Mouse (Mus musculus): ENCODE measurements around the gene Creb3l2.
"Not testable (repeated sequence)": the region's sequence is repeated elsewhere in the genome, so short reads cannot be mapped to it uniquely, and the experiment has no call there.

The Creb3l2 gene

DNA sequence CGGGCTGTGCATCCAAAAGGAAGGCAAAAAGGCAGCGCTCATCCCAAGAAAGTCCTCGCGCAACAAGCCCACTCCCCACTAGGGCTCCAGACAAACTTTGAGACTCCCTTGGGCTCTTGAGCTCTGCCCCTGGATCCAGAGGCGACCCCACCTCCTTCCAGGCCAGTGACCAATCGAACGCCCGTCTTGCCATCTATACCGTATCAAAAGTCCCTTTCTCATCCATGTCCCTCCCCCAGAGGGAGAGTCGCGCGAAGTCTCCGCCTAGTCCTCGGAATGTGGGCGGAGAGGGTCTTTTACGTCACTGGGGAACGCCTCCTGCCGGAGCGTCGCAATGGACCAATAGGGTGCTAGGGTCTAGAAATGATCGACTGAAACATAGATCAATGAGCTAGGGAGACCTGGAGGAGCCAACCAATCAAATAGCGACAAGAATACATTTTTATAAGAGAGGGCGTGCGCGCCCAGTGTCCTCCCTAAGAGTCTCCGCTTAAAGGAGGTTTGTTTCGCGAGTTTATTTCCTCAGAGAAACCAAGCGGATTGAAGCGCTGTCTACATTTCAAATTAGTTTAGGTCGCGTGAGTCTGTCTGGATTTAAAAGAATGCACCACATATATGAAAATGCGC is at the start of gene Creb3l2:
Creb3l2 (minus strand) TSS at position 106 of the 627 bp plus-strand sequence.
- DNase-seq (ENCODE audit: low spot score in 2 of 2): peak; percentile 95 to 98

DNA sequence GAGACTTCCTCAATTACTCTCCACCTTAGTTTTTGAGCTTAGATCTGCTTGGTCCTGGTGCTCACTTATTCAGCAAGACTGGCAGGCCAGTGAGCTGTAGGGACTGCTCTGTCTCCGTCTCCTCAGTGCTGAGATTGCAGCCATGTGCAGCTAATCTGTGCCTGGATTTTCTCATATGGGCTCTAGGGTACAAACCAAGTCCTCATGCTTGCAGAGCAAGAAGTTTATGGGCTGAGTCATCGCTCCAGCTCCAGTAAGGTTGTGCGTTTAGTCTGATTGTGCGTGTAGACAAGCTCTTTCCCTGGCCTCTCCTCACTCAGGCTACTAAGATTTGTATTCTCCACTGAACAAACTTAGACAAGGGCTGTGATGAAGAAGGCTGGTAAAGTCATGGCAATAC is 44.6 kb upstream of the Creb3l2 start:
- no peak for DNase-seq (ENCODE audit: low spot score in 2 of 2)

DNA sequence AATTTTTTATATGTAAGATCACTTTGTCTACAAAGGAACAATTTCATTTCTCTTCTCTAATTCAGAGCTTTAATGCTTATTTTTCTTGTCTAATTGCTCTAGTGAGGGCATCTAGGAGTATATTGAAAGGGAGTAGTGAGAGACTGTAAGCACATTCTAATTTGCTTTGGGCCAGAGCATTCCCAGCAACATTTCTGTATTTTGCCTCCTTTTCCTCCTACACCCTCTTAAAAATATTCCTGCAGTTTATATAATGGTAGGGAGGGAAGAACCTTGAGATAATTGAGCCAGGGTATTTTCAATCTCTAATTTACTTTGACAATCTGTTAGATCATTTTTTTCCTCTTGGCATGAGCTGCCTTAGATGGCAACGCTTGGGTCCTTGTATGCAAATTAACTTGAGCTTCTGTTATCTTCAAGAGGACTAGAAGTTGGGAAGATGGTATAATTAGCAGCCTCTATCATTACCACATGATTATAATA is 42.7 kb upstream of the Creb3l2 start:
- no peak for DNase-seq (ENCODE audit: low spot score in 2 of 2)

DNA sequence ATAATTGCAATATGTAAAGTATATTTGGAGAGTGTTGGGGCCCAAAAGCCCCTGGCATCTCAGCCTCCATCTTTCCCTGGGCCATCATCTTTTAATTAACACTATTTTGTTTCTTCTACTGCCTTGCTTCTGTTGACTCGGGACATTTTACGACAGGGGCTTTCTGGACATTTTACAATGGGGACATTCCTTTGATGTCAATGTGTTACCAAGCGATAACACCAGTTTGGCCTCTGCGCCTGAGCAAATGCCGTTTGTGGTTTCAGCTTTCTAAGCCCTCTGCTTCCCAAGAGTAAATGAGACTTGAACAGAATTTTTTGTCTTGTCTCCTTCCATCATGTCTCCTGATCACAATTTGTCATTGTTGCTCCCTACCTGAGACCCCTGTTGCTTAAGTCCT is 41.3 kb upstream of the Creb3l2 start:
- DNase-seq (ENCODE audit: low spot score in 2 of 2): no peak

GRCm38 (mm10) chr6:37481147-37481546 is 39.2 kb upstream of the Creb3l2 start:
- no peak for DNase-seq (ENCODE audit: low spot score in 2 of 2)

- DNase-seq (ENCODE audit: low spot score in 2 of 2): no peak
Measured at GRCm38 (mm10) chr6:37480008-37480407, 38.1 kb upstream of the Creb3l2 start.

DNA sequence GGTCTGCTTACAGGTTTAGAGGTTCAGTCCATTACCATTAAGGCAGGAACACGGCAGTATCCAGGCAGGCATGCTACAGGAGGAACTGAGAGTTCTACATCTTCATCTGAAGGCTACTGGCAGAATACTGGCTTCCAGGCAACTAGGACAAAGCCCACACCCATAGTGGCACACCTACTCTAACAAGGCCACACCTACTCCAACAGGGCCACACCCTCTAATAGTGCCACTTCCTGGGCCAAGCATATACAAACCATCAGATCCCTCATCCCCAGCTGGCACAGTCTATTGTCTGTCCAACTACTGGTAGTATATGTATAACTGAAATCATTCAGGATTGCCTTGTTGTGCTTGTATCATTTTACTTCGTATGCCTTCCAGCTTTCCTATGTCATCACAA is 36.5 kb upstream of the Creb3l2 start:
- no peak for DNase-seq (ENCODE audit: low spot score in 2 of 2)

DNA sequence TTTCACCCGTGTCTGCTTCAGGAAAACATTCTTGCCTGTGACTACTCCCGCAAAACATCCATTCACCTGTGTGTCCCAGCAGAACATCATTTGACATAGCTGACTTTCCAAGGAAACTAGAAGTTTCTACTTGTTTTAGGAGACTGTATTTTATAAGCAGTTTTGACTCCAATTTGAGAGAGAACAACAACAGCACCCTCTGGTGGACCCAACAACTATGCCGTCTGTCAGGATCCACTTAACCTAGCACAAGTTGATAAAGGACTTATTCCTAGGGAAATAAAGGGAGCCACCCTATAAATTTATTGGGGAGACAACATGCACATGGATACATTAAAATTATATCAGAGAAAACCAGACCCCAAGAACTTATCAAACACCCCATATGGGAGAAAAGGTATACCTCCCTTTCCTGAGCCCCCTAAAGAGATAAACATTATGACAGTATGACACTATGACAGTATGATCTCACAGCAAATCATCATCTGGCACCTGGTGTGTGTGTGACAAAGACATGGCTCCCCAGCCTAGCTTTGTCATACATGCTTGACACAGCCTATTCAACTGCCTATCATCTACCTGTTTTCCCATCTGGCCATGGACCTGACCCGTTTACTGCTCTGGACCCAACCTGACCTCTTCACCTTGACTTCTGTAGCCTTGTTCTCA is 31.9 kb upstream of the Creb3l2 start:
- no peak for DNase-seq (ENCODE audit: low spot score in 2 of 2)

- DNase-seq (ENCODE audit: low spot score in 2 of 2): no peak
Measured at GRCm38 (mm10) chr6:37470216-37470615, 28.3 kb upstream of the Creb3l2 start.

DNA sequence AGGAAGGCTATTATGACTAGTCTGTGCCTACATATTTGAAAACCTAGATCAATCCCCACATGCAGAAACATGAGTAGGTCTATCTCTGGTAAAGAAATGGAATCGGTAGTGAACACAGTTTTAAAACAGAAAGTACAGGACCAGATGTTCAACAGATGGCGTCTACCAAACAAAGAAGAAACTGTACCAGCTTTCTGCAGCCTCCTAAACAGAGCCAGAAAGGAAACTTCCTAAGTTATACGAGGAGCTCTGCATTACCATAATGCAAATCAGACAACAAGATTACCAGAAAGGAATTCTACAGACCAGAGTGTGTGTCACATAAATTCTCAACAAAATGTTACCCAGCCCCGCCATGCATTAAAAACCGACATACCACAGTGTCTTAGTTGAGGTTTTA is 23.9 kb upstream of the Creb3l2 start:
- no peak for DNase-seq (ENCODE audit: low spot score in 2 of 2)

DNA sequence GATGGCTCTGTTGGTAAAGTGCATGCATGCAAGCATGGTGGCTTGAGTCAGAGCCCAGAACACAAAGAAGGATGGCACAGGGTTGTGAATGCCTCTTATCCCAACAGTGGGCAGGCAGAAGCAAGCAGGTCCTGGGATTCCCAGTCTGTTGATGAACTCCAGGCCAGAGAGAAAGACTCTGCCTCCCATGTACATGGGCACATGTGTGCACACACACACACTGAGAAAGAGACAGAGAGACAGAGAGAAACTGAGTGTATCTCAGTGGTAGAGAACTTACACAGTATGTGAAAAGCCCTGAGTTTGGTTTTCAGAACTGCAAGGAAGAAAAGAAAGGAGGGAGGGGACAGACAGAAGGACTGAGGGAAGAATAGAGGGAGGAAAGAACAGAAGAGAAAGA is 23.4 kb upstream of the Creb3l2 start:
- DNase-seq (ENCODE audit: low spot score in 2 of 2): no peak

DNA sequence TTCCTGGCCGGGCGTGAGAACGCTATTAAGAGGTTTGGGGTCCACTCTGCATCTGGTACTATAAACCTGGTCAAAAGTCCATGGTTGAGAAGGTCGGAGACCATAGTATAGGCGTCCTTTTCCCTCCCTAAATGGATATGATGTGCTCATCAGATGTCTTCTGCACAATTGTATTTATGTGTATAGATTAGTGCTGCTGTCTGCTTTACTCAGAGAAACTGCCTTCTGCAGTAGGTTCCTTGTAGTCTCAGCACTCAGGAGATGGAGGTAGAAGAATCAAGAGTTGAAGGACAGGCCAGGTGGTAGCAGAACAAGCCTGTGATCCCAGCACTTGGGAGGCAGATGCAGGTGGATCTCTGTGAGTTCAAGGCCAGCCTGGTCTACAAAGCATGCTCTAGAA is 22.6 kb upstream of the Creb3l2 start:
- no peak for DNase-seq (ENCODE audit: low spot score in 2 of 2)

- peak in 1 of 2 experiments; percentile 52 for DNase-seq (ENCODE audit: low spot score in 2 of 2)
Measured at GRCm38 (mm10) chr6:37463517-37464482, 21.9 kb upstream of the Creb3l2 start.

DNA sequence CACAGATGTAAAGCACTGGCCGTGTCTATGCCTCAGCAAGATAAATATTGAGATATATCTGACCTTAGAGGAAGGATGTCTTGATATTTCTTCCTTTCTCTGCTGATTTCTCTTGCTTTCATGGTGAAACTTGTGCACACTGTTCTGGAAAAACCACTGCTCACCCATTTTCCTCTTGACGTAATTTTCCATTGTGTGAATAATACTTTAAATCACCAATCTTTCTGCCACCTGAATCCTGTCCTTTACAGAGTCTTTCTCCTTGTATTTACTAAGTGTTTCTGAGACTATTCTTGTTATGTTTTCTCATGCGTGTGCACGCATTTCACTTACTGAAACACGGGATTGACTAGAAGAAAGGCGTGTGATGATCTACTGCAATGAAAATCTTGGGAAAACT is 18.7 kb upstream of the Creb3l2 start:
- no peak for DNase-seq (ENCODE audit: low spot score in 2 of 2)

- DNase-seq (ENCODE audit: low spot score in 2 of 2): not testable (repeated sequence)
Measured at GRCm38 (mm10) chr6:37459656-37460055, 17.7 kb upstream of the Creb3l2 start.

DNA sequence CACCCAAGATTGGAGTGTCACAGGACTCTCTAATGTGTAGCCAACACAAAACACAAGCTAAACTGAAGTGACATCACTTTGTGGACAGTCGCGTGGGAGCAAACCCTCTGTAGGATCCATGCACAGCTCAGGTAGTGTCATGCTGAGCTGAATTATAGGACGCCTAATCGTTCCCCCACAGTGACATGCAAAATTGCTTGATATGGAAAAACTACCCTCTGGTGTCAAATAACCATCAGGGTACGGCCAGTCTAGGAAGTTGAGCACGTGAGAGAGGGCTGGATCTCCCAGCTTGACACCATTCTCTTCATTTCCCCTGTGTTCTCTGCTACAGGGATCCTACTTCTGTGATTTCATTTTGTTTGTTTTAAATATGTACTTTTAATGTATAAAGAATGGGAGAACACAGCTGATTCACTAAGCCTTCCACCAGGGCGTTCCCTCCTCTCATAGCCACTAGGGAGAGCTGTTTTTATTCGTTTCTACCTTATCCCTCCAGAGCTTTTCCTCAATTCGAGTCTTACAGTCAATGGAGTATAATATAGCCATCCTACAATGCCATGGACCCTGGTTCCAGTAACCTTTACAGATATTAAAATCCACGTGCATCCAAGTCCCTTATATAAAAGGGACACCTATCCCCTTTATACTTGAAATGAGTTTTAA is 16.2 kb upstream of the Creb3l2 start:
- no peak for DNase-seq (ENCODE audit: low spot score in 2 of 2)

- no peak for DNase-seq (ENCODE audit: low spot score in 2 of 2)
Measured at GRCm38 (mm10) chr6:37455540-37455939, 13.6 kb upstream of the Creb3l2 start.

DNA sequence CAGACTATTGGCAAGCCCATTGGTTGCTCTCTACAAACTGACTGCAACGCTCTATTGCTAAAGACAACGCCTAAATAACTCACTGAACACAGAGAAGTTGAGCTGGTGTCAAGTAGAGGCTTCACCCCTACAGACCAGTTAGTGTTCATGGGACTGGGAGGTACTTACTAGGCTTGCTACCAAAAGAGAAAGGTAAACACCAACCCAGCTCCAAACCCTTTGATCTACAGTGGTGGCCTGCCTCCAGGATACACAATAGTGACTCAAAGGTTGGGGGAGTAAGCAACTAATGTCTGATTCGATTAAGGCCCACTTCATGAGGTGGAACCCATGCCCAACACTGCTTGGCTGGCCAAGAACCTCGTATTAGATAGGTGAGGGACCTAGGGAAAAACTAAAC is 11.1 kb upstream of the Creb3l2 start:
- no peak for DNase-seq (ENCODE audit: low spot score in 2 of 2)

GRCm38 (mm10) chr6:37451664-37452063 is 9.7 kb upstream of the Creb3l2 start:
- DNase-seq (ENCODE audit: low spot score in 2 of 2): no peak

DNA sequence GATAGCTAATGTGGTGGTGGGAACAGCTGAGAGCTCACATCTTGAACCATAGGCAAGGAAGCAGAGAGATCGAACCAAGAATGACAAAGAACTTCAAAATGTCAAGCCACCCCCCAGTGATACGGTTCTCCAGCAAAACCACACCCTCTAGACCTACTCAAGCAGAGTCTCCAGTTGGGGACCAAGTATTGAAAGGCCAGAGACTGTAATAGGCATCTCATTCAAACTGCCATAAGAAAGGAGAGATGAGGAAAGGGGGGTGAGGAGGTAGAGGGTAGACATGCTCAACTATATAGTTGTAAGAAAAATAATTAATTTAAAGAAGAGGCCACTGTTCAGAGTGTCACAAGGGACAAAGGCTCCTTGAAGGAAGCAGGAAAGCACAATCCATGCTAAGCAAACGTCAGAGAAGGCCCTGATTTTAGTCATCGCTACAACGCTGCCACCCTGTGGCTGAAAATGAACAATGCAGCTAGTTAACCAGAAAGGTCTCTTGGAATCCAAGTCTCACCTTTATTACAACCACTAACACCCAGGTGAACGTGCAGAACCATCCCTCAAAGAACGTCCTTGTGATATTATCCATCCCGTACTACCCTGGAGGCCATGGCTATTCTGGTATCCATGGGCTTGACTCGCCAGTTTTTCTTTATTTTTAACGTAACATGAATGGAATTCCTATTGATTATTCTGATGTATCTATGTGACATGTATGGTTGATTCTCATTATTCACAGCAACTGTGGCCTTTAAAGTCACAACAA is 5.9 kb upstream of the Creb3l2 start:
- peak in 1 of 2 experiments; percentile 74 for DNase-seq (ENCODE audit: low spot score in 2 of 2)

- DNase-seq (ENCODE audit: low spot score in 2 of 2): no peak
Measured at GRCm38 (mm10) chr6:37442781-37443180, 835 bp upstream of the Creb3l2 start.
